Mouse (Mus musculus) ES-Bruce4 (cell line): ENCODE measurements around the gene Pik3r6.

Experiments
- CTCF ChIP-seq: IDR thresholded peaks from one replicate; pipeline ENCODE4 v1.8.1; 2011; ENCODE audit warnings: low read depth, low read length
- EP300 ChIP-seq: IDR thresholded peaks from 2 replicates; pipeline ENCODE4 v1.6.1; 2011; ENCODE audit warnings: low read depth, low read length; ENCODE audit not compliant: insufficient read depth
- POLR2A ChIP-seq: IDR thresholded peaks from one replicate; pipeline ENCODE4 v1.8.1; 2011; ENCODE audit warnings: low read length; ENCODE audit not compliant: insufficient read depth

DNA sequence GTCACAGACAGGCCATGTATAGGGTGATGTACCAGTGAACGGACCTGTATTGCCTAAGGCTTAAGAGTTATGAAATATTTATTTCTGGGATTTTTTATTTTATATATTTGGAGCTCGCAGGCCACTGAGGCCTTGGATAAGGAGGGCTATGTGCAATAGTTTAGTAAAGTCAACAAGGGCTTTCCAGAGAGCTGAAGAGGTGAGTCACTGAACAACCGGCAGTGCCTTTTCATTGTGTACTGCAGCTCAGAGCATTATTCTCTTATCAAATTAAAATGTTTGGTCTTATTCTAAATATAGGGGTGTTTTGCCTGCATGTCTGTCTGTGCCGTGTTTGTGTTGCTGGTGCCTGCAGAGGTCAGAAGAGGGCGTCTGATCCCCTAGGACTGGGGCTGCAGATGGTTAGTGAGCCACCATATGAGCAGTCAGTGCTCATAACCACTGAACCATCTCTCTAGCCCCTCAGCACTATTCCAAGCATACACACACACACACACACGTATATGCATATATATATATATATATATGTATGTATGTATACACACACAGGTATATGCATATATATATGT lies 14.5 kb upstream of the Pik3r6 start:
- TF ChIP-seq CTCF = no peak
- no peak for TF ChIP-seq POLR2A
- TF ChIP-seq EP300 = no peak
